Mouse (Mus musculus) spleen, adult 2 months (tissue): ENCODE data around the gene Timp2. TPM values are rescaled to one million over a fixed set of nuclear protein-coding genes. Genes with fewer than 3 reads are reported as not detected.

Experiments
- DNase-seq, 2 experiments: peaks; one replicate each; pipeline versions ENCODE4 v3.0.0 to v3.0.0-alpha.2; 2012 to 2021; ENCODE audit warnings: low spot score in 2 of 2, low read depth in 1 of 2
- H3K27ac ChIP-seq: fragments of 200-500 bp; 2 replicates; pipeline ENCODE4 v1.5.1; 2012; ENCODE audit warnings: low read length, inconsistent platforms; ENCODE audit not compliant: insufficient read depth
- H3K27me3 ChIP-seq: fragments of 200-500 bp; 2 replicates; pipeline ENCODE4 v1.6.1; 2012; ENCODE audit warnings: mild to moderate bottlenecking, moderate library complexity, low read length, inconsistent platforms; ENCODE audit not compliant: control insufficient read depth, insufficient read depth
- H3K36me3 ChIP-seq: fragments of 200-500 bp; 2 replicates; pipeline ENCODE4 v1.6.1; 2012; ENCODE audit warnings: mild to moderate bottlenecking, low read length, inconsistent platforms; ENCODE audit not compliant: control insufficient read depth, insufficient read depth
- H3K4me1 ChIP-seq: fragments of 200-500 bp; 2 replicates; pipeline ENCODE4 v1.6.1; 2011; ENCODE audit warnings: inconsistent platforms; ENCODE audit not compliant: control insufficient read depth, insufficient read depth, insufficient read length
- H3K4me3 ChIP-seq: fragments of 200-500 bp; 2 replicates; pipeline ENCODE4 v1.5.1; 2011; ENCODE audit warnings: mild to moderate bottlenecking, inconsistent platforms; ENCODE audit not compliant: insufficient read depth, insufficient read length; ENCODE audit errors: extremely low read depth
- CTCF ChIP-seq: fragments of 200-500 bp; IDR thresholded peaks from 2 replicates; pipeline ENCODE4 v1.5.1; 2011; ENCODE audit warnings: mild to moderate bottlenecking, inconsistent platforms; ENCODE audit not compliant: insufficient read depth, insufficient read length, insufficient replicate concordance; ENCODE audit errors: extremely low read depth
- POLR2A ChIP-seq: fragments of 200-500 bp; IDR thresholded peaks from 2 replicates; pipeline ENCODE4 v1.6.1; 2011; ENCODE audit warnings: low read depth, low read length, inconsistent platforms
- WGBS: fragments of 180-500 bp; shearing (Covaris S2); methylation state at CpG from one replicate; pipeline ENCODE4 v1.1.7; 2018; 5-methylcytosine and 5-hydroxymethylcytosine counted together
- polyA plus RNA-seq: library from polyadenylated mRNA; depleted of rRNA; stranded (reverse); fragments of >200 nt; gene quantifications from 2 replicates; pipeline ENCODE4 v1.2.3, GENCODE M21; 2012

Timp2 gene
- polyA plus RNA-seq, 1 experiment: 68.1 TPM

DNA sequence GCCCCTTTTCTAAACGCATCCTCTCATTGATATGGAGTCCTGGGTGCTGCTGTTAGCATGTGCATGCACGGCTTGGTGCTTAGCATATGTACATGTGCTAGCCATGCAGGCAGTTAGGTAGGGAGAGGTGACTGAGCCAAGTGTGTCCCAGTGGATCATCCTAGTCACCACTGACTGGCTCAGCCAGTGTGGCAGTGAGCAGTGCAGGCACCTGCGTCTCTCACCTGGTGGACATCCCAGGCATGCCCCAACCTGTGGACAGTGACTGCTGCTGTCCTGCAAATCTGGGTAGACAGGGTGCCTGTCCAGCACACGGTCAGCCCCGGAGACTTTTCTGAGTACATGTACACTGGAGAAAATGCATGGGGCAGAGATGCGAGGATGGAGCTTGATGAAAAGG lies 27.0 kb downstream of the Timp2 start:
- no peaks in the 10 kb centered on the region for H3K27me3 ChIP-seq
- DNase-seq: no peak
- TF ChIP-seq CTCF: no peak
- TF ChIP-seq POLR2A: no peak
- no peaks in the 10 kb centered on the region; the same call in 1 of the 2 replicates for H3K4me1 ChIP-seq
- no peak overlapping the region for H3K4me3 ChIP-seq
- WGBS: 91% methylated on average over 6 of the region's 6 CpGs
- H3K36me3 ChIP-seq: no peaks in the 10 kb centered on the region
- no peak overlapping the region for H3K27ac ChIP-seq

DNA sequence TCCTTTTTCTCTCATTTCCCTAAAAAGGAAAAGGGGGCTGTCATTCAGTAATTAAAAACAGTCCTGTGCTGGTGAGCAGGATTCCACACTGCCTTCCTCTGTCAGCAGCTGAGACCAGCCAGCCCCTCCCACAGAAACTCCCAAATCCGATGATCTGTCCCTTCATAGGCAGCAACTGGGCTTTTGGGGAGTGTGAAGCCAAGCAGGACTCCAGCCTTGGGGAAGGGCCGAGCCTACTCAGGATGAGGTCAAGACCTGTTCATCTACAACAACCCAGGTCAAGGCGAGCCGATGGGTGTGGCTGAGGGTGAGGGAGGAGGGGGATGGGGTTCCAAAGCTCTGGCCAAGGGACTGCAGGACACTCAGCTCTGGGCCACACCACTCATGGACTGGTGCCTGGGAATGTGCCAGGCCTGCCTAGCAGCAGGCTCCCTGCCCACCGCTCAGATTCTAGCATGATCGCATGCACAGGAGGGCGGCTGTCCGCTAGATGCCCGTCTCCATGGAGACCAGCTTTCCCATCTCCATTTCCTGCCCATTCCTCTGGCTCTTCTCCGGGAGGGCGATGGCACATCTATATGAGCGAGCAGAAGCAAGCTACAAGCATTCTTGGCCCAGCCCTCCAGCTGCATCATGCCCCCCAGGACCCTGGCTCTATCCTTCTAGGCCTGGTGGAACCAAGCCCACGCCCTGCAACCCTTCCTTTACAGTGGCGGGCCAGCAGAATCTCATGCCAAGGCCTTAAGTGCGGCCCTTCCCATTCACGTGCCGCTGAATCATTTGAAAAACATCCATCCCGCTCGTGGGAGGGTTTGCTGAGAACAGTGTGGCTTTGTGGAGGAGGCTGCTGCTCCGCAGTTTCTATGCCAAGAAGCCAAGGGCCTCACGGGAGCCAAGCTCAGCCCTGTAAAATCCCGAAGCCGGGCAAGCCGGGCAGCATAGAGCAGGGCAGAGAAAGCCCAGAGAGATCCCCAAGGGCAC lies 28.3 kb downstream of the Timp2 start:
- DNase-seq: no peak
- WGBS: 90% methylated on average over 24 of the region's 24 CpGs
- peak overlapping the region; percentile 45 for H3K27ac ChIP-seq
- no peaks in the 10 kb centered on the region; the same call in 1 of the 2 replicates for H3K4me1 ChIP-seq
- H3K4me3 ChIP-seq: no peak overlapping the region
- TF ChIP-seq POLR2A (no peak), CTCF (no peak)
- H3K36me3 ChIP-seq: no peaks in the 10 kb centered on the region
- H3K27me3 ChIP-seq: no peaks in the 10 kb centered on the region

DNA sequence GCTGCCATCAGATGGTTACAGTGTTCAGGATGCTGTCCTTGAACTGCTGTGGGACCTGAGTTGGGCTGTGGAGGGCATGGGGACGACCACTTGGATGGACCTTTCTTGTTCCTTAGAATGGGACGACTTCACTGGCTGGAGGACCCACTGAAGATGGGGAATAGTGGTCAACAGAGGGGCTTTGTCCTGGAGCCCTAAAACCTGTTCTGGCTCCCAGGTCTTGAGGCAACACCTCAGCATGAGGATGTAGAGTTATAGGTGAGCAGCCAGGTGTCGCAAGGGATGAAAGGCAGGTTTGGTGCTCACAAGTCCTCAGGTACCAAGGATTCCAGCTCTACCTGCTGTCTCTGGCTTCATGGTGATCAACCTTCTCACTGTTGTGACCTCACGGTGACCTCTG lies 29.0 kb downstream of the Timp2 start:
- DNase-seq: no peak
- Histone ChIP-seq H3K36me3 (no peaks in the 10 kb centered on the region), H3K4me3 (no peak overlapping the region), H3K4me1 (no peaks in the 10 kb centered on the region; the same call in 1 of the 2 replicates), H3K27ac (no peak overlapping the region), H3K27me3 (no peaks in the 10 kb centered on the region)
- WGBS: 84% methylated on average over 4 of the region's 4 CpGs
- no peak for TF ChIP-seq POLR2A
- no peak for TF ChIP-seq CTCF

DNA sequence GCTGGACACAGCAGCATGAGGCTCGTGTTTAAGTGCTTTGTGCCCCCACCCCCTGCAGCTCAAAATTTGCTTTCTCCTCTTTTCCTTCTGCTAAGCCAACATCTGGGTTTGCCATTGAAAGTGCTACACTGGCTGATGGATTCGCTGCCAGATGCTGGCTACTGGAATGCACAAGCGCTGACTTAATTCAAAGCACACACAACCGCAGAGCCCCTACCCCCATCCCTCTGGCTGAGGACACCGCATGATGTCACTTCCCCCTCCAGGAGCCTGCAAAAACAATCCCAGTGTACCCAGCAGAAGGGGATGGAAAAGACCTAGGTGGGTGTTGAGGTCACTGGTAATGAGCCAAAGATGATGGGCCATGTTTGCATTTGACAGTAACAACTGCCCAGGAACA lies 31.0 kb downstream of the Timp2 start:
- Histone ChIP-seq H3K27ac (no peak overlapping the region), H3K36me3 (no peaks in the 10 kb centered on the region), H3K27me3 (no peaks in the 10 kb centered on the region), H3K4me1 (no peaks in the 10 kb centered on the region; the same call in 1 of the 2 replicates), H3K4me3 (no peak overlapping the region)
- TF ChIP-seq POLR2A: no peak
- TF ChIP-seq CTCF: no peak
- no peak for DNase-seq
- 76% methylated on average over 5 of the region's 5 CpGs for WGBS

DNA sequence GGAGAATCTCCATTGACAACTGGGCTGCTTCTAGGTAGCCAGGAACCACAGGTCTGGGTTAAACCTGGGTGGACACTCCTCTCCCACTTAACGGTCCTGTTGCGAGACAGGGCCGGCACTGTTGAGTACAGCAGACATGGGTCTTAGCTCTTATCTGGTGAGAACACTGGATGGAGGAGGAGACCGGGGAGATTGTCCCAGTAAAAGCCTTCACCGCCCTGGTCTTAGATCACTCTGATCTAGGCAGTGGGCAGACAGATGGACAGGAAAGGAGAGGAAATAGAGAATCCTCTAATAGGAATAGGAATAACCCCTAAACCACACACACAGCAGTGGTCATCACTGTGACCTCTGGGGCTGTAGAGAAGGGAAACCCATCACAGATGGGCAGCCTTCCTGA lies 31.6 kb downstream of the Timp2 start:
- Histone ChIP-seq H3K4me1 (no peaks in the 10 kb centered on the region; the same call in 1 of the 2 replicates), H3K27me3 (no peaks in the 10 kb centered on the region), H3K27ac (no peak overlapping the region), H3K4me3 (no peak overlapping the region), H3K36me3 (no peaks in the 10 kb centered on the region)
- 77% methylated on average over 5 of the region's 5 CpGs for WGBS
- no peak for DNase-seq
- TF ChIP-seq CTCF (no peak), POLR2A (no peak)

DNA sequence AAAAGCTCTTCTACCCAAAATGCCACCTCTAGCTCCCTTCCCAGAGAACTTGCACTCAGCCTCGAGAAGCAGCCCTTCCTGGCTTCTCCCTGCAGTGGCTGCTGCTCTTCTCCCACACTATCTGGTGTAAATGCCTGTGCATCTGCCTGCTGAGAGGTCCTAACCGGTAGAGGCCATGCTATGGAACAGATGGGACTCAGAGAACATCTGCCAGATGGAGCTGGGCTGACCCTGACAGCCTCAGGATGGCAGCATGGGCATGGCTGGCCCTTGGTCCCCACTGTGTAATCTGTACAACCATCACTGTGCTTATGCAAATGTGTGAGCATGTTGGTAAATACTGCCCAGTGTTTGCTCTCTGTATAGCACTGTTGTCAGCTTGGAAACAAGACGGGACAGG lies 32.9 kb downstream of the Timp2 start:
- 65% methylated on average over 3 of the region's 3 CpGs for WGBS
- H3K27me3 ChIP-seq: no peaks in the 10 kb centered on the region
- DNase-seq: no peak
- no peak overlapping the region for H3K4me3 ChIP-seq
- no peaks in the 10 kb centered on the region for H3K36me3 ChIP-seq
- no peak for TF ChIP-seq CTCF
- no peak for TF ChIP-seq POLR2A
- H3K27ac ChIP-seq: no peak overlapping the region
- no peaks in the 10 kb centered on the region for H3K4me1 ChIP-seq

DNA sequence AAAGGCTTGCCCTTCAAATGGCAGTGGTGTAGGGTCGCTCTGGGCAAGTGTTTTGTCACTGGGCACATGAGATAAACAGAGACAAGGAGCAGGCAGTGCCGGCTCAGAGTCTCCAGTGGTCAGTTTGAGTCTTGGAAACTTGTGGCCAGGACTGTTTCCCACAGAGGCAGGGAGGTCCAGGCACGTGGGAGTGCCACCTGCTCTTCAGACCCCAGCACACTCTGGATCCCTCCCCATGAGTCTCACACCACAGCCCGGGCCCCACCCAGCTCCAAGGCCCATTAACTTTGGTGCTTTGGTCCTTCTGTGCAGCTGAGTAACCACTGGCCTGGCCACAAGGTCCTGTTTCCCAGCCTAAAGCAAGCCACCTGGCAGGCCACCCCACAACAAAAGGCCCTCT lies 33.6 kb downstream of the Timp2 start:
- no peaks in the 10 kb centered on the region for H3K27me3 ChIP-seq
- no peak for DNase-seq
- H3K4me3 ChIP-seq: no peak overlapping the region
- H3K27ac ChIP-seq: no peak overlapping the region
- 64% methylated on average over 4 of the region's 4 CpGs for WGBS
- TF ChIP-seq CTCF (no peak), POLR2A (no peak)
- no peaks in the 10 kb centered on the region for H3K4me1 ChIP-seq
- no peaks in the 10 kb centered on the region for H3K36me3 ChIP-seq
